Mouse (Mus musculus) liver, embryonic 11.5 days (tissue): ENCODE measurements around the gene Ap3s2. TPM values are rescaled to one million over a fixed set of nuclear protein-coding genes. Genes with fewer than 3 reads are reported as not detected.

ENCODE experiments used
- ATAC-seq: fragments of 200-750 bp; cut with Nextera tagmentation; replicated peaks from 2 replicates; pipeline ENCODE4 v1.8.0; 2017; ENCODE audit warnings: moderate number of reproducible peaks, mild to moderate bottlenecking, moderate TSS enrichment, moderate library complexity; ENCODE audit not compliant: low FRiP score
- DNase-seq: peaks from one replicate; pipeline ENCODE4 v3.0.0-alpha.2; 2017; ENCODE audit warnings: low spot score
- H3K27ac ChIP-seq: fragments of 300-500 bp; sonication (generic); 2 replicates; pipeline ENCODE4 v1.5.1; 2014; ENCODE audit warnings: mild to moderate bottlenecking, low read depth, low read length, control low read depth
- H3K27me3 ChIP-seq: fragments of 300-500 bp; sonication (generic); replicated peaks from 2 replicates; pipeline ENCODE4 v1.6.1; 2014; ENCODE audit warnings: low read length, mixed read lengths; ENCODE audit not compliant: control insufficient read depth, insufficient read depth
- H3K36me3 ChIP-seq: fragments of 300-500 bp; sonication (generic); 2 replicates; pipeline ENCODE4 v1.6.1; 2014; ENCODE audit warnings: mild to moderate bottlenecking, low read length, moderate library complexity, mixed read lengths; ENCODE audit not compliant: control insufficient read depth, insufficient read depth
- H3K4me1 ChIP-seq: fragments of 300-500 bp; sonication (generic); replicated peaks from 2 replicates; pipeline ENCODE4 v1.6.1; 2014; ENCODE audit warnings: low read length, mixed read lengths; ENCODE audit not compliant: control insufficient read depth, insufficient read depth
- H3K4me2 ChIP-seq: fragments of 300-500 bp; sonication (generic); 2 replicates; pipeline ENCODE4 v1.6.1; 2014; ENCODE audit warnings: mild to moderate bottlenecking, control low read depth, moderate library complexity
- H3K4me3 ChIP-seq: fragments of 300-500 bp; sonication (generic); 2 replicates; pipeline ENCODE4 v1.5.1; 2014; ENCODE audit warnings: low read depth, low read length, control low read depth
- H3K9ac ChIP-seq: fragments of 300-500 bp; sonication (generic); 2 replicates; pipeline ENCODE4 v1.6.1; 2014; ENCODE audit warnings: low read depth, low read length, control low read depth
- H3K9me3 ChIP-seq: fragments of 300-500 bp; sonication (generic); 2 replicates; pipeline ENCODE4 v1.6.1; 2016; ENCODE audit warnings: low read length, inconsistent platforms, mixed read lengths; ENCODE audit not compliant: control insufficient read depth
- WGBS: fragments of 180-500 bp; shearing (Covaris S2); extraction: QIAGEN DNeasy Blood & Tissue Kit; methylation state at CpG from one replicate; pipeline ENCODE4 v1.1.7; 2014; 5-methylcytosine and 5-hydroxymethylcytosine counted together
- polyA plus RNA-seq: library from polyadenylated mRNA; unstranded; fragments of >200 nt; fragmentation: Nextera tagmentation; extraction: Ambion mirVana; gene quantifications from 2 replicates; pipeline ENCODE4 v1.2.1, GENCODE M21; 2014

Ap3s2 gene
- polyA plus RNA-seq = 28.7 and 30.9 TPM in 2 replicates

DNA sequence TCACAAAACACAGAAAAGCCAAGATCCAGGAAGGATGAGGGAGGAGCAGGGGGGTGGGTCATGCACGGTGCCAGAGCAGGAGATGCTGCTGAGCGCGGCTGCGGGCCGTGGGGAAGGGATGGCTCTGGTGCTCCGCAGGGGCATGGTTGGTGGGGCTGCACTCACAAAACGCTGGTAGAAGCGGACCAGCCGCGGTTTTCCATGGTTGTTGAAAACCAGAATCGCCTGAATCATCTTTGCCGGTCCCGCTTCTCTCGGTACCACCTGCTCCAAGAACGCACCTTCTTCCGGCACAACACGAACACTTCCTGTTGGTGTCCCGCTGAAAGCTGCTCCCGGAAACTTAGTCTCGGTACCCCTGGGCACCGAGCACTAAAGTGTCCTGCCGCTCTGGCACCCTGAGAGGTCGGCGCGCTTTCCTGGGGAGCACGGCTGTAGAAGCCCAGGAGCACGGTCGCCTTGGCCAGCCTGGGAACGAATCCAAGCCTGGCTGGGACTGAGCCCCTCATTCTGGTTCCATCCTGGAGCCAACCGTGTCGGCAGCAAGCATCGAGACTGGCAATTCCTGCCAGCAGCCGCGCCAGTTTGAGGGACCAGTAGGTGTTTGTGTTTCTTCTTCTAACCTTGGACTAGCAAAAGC is at the start of gene Ap3s2:
TSS of gene Ap3s2 (minus strand) at position 306 of the 640 bp plus-strand sequence.
- DNase-seq (peak; percentile 88), ATAC-seq (peak; percentile 97)
- no peaks in the 10 kb centered on the region for H3K27me3 ChIP-seq
- H3K9ac ChIP-seq = peak within 1 kb of the TSS; percentile 87
- no peaks in the 10 kb centered on the region for H3K9me3 ChIP-seq
- peak within 1 kb of the TSS; percentile 63; the same call in 1 of the 2 replicates for H3K27ac ChIP-seq
- peaks cover 6% of the 10 kb centered on the region; the same call in 1 of the 2 replicates for H3K4me1 ChIP-seq
- H3K4me2 ChIP-seq = peak within 1 kb of the TSS; percentile 84
- peak within 1 kb of the TSS; percentile 93 for H3K4me3 ChIP-seq
- no peaks in the 10 kb centered on the region for H3K36me3 ChIP-seq
- WGBS = under 1% methylated on average over 34 of the region's 34 CpGs

DNA sequence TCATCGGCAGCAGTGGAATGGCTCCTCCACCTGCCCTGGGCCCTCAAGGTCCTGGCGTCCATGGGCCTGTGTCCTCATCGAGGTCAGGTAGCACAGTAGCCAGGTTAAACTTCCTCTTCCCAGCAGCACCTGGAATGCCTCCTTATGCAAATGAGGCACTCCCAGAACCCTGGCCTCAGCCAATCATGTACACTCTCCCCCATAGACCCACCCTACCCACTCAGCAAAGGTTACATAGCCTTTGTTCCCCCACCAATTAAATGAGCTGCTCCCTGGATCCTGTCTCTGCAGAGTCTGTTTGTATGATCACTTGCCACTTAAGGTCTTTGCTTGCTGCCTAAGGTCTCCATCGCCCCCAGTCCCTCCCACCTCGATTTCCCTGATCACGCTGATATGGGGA is 47.9 kb upstream of the Ap3s2 start:
- H3K27me3 ChIP-seq = no peaks in the 10 kb centered on the region
- H3K36me3 ChIP-seq = no peaks in the 10 kb centered on the region
- no peak overlapping the region for H3K9ac ChIP-seq
- 73% methylated on average over 6 of the region's 6 CpGs for WGBS
- H3K4me3 ChIP-seq = no peak overlapping the region
- no peak overlapping the region for H3K4me2 ChIP-seq
- H3K4me1 ChIP-seq = no peaks in the 10 kb centered on the region
- H3K9me3 ChIP-seq = no peaks in the 10 kb centered on the region
- H3K27ac ChIP-seq = no peak overlapping the region
- ATAC-seq (no peak), DNase-seq (no peak)

DNA sequence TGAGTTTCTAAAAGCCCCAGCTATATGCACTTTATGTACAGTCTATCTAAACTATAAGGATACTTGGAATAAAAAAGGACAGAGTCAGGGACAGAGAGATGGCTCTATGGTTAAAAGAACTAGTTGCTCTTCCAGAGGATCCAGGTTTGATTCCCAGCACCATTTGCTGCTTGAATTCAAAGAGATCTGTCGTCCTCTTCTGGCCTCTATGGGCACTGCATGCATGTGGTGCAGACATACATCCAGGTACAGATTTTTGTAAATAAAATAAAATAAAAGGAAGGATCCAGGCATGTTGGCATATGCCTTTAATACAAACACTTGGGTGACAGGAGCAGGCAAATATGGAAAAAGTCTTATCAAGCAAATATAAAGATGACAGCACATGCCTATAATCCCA is 41.2 kb upstream of the Ap3s2 start:
- no peaks in the 10 kb centered on the region for H3K27me3 ChIP-seq
- 55% methylated on average over 1 of the region's 1 CpGs for WGBS
- H3K4me1 ChIP-seq = no peaks in the 10 kb centered on the region
- ATAC-seq = no peak
- H3K36me3 ChIP-seq = no peaks in the 10 kb centered on the region
- H3K9ac ChIP-seq = no peak overlapping the region
- no peak overlapping the region for H3K4me2 ChIP-seq
- no peak overlapping the region for H3K27ac ChIP-seq
- DNase-seq = no peak
- no peak overlapping the region for H3K4me3 ChIP-seq
- no peaks in the 10 kb centered on the region for H3K9me3 ChIP-seq

DNA sequence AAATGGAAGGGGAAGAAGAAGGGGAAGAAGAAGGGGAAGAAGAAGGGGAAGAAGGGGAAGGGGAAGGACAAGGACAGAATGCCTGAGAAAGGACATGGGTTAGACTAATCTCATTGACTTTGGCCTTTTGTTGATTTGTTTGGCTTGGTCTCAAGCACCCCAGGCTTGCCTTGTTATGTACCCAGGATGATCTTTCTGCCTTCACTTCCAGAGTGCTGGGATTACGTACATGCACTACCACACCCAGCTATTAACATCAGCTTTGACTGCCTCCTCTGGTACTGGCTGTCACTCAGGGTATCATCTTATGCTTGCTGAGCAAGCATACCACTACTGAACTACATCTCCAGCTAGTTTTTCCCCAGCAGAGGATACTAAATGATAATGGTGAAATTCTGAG is 35.7 kb upstream of the Ap3s2 start:
- Histone ChIP-seq H3K4me2 (no peak overlapping the region), H3K27ac (no peak overlapping the region), H3K36me3 (no peaks in the 10 kb centered on the region), H3K9ac (no peak overlapping the region), H3K4me1 (no peaks in the 10 kb centered on the region), H3K9me3 (no peaks in the 10 kb centered on the region), H3K27me3 (no peaks in the 10 kb centered on the region), H3K4me3 (no peak overlapping the region)
- no peak for DNase-seq
- WGBS = 92% methylated on average over 1 of the region's 1 CpGs
- no peak for ATAC-seq

GRCm38 (mm10) chr7:79954890-79955289 is 34.4 kb upstream of the Ap3s2 start:
- ATAC-seq (no peak), DNase-seq (no peak)
- Histone ChIP-seq H3K4me2 (no peak overlapping the region), H3K4me3 (no peak overlapping the region), H3K36me3 (no peaks in the 10 kb centered on the region), H3K9ac (no peak overlapping the region), H3K4me1 (no peaks in the 10 kb centered on the region), H3K27me3 (no peaks in the 10 kb centered on the region), H3K27ac (no peak overlapping the region), H3K9me3 (no peaks in the 10 kb centered on the region)
- WGBS = 94% methylated on average over 1 of the region's 1 CpGs

- 73% methylated on average over 3 of the region's 3 CpGs for WGBS
- Histone ChIP-seq H3K4me2 (no peak overlapping the region), H3K9me3 (no peaks in the 10 kb centered on the region), H3K9ac (no peak overlapping the region), H3K27ac (no peak overlapping the region), H3K27me3 (no peaks in the 10 kb centered on the region), H3K4me1 (no peaks in the 10 kb centered on the region), H3K36me3 (no peaks in the 10 kb centered on the region), H3K4me3 (no peak overlapping the region)
- DNase-seq (no peak), ATAC-seq (no peak)
Observed at GRCm38 (mm10) chr7:79951038-79951437, 30.6 kb upstream of the Ap3s2 start.

- no peaks in the 10 kb centered on the region for H3K4me1 ChIP-seq
- no peak overlapping the region for H3K4me3 ChIP-seq
- H3K27me3 ChIP-seq = no peaks in the 10 kb centered on the region
- no peak overlapping the region for H3K9ac ChIP-seq
- no peak overlapping the region for H3K4me2 ChIP-seq
- no peak overlapping the region for H3K27ac ChIP-seq
- no peaks in the 10 kb centered on the region for H3K9me3 ChIP-seq
- ATAC-seq = no peak
- WGBS = 68% methylated on average over 6 of the region's 6 CpGs
- H3K36me3 ChIP-seq = no peaks in the 10 kb centered on the region
- DNase-seq = no peak
Observed at GRCm38 (mm10) chr7:79950236-79950635, 29.8 kb upstream of the Ap3s2 start.

DNA sequence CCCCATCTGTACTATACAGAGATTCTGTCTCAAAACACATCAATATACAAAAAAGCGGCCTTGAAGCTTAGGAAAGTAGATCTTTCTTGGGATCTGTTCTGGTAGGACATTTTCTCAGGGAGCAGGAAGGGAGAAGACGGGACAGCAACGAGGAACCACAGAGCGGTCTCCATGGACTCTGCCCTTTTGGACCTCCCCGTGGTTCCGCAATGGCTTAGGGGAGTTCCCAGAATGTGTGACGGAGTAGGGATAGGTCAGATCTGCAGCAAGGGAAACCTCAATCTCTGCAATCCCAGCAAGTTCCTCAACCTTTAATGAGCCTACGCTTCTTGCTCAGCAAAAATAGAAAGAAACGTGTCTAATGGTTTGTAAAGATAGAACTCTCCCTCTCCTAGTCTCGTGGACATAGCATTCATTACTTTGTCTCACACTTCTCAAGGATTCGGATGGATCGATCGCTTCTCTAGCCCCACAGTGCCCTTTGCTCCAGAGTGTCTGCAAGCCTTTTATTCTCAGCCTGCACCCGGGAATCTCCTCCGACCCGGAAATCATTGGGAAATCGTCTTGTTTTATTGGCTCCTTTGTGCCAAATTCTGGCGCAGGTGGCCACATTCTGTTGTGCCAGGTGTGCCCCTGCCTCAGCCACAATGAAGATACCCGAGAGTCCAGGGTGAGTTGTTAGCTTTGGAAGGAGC is 15.2 kb upstream of the Ap3s2 start:
- H3K9ac ChIP-seq = no peak overlapping the region; the same call in 1 of the 2 replicates

More for the DNA sequence above, 15.2 kb upstream of the Ap3s2 start:
- H3K36me3 ChIP-seq = no peaks in the 10 kb centered on the region
- no peaks in the 10 kb centered on the region for H3K4me1 ChIP-seq
- no peak overlapping the region for H3K27ac ChIP-seq
- peaks cover 12% of the 10 kb centered on the region for H3K27me3 ChIP-seq
- peak overlapping the region; percentile 64 for H3K4me2 ChIP-seq
- H3K9me3 ChIP-seq = no peaks in the 10 kb centered on the region
- DNase-seq = no peak
- ATAC-seq = no peak
- H3K4me3 ChIP-seq = peak overlapping the region; percentile 50
- WGBS = 20% methylated on average over 19 of the region's 19 CpGs
